Mouse (Mus musculus): Measurements from ENCODE around the gene Ccdc69. TPM values are rescaled to one million over a fixed set of nuclear protein-coding genes. Genes with fewer than 3 reads are reported as not detected.

The Ccdc69 gene
- polyA plus RNA-seq, 1 experiment from 2014 or later: 3.8 TPM

Other genes with a start within 250 kb of the Ccdc69 start
- gene Lyrm7, start 217.2 kb downstream of the Ccdc69 start, polyA plus RNA-seq (2015; fragmentation: Nextera tagmentation; extraction: Ambion mirVana): 5.7 and 9.7 TPM in 2 replicates
- 603 and 672 TPM in 2 replicates for gene Hint1, start 211.7 kb downstream of the Ccdc69 start, polyA plus RNA-seq (2015; fragmentation: Nextera tagmentation; extraction: Ambion mirVana)
- 149 and 200 TPM in 2 replicates for gene Gpx3, start 175.7 kb downstream of the Ccdc69 start, polyA plus RNA-seq (2015; fragmentation: Nextera tagmentation; extraction: Ambion mirVana)
- gene Tnip1, start 115.2 kb downstream of the Ccdc69 start, polyA plus RNA-seq (2015; fragmentation: Nextera tagmentation; extraction: Ambion mirVana): 14.9 and 17.5 TPM in 2 replicates
- 422 and 428 TPM in 2 replicates for gene Anxa6, start 44.7 kb downstream of the Ccdc69 start, polyA plus RNA-seq (2015; fragmentation: Nextera tagmentation; extraction: Ambion mirVana)
- 18.4 and 21.3 TPM in 2 replicates for gene Gm2a, start 20.0 kb upstream of the Ccdc69 start, polyA plus RNA-seq (2015; fragmentation: Nextera tagmentation; extraction: Ambion mirVana)
- not detected in 2 replicates for gene Slc36a3, start 73.6 kb upstream of the Ccdc69 start, polyA plus RNA-seq (2015; fragmentation: Nextera tagmentation; extraction: Ambion mirVana)
- gene Slc36a2, start 106.9 kb upstream of the Ccdc69 start, polyA plus RNA-seq (2015; fragmentation: Nextera tagmentation; extraction: Ambion mirVana): 3.0 and 3.7 TPM in 2 replicates
- gene Slc36a1, start 126.2 kb upstream of the Ccdc69 start, polyA plus RNA-seq (2015; fragmentation: Nextera tagmentation; extraction: Ambion mirVana): 2.0 and 2.6 TPM in 2 replicates